Mouse (Mus musculus) left cerebral cortex, adult 11 months (tissue): Measurements from ENCODE around the gene Abcb5.

Source experiments
- DNase-seq: peaks from one replicate; pipeline ENCODE4 v3.0.0; 2022; ENCODE audit warnings: low spot score

Abcb5 gene

GRCm38 (mm10) chr12:118847861-118848495 lies 118.2 kb downstream of the Abcb5 start:
- no peak for DNase-seq

- no peak for DNase-seq
Observed at GRCm38 (mm10) chr12:118847381-118847780, 118.8 kb downstream of the Abcb5 start.

- no peak for DNase-seq
Observed at GRCm38 (mm10) chr12:118846649-118847321, 119.4 kb downstream of the Abcb5 start.

- DNase-seq: no peak
Observed at GRCm38 (mm10) chr12:118846221-118846620, 120.0 kb downstream of the Abcb5 start, which contains the start of gene Sp8. Gene Sp8 (plus strand): TSS chr12:118846329.

- DNase-seq: no peak
Observed at GRCm38 (mm10) chr12:118845351-118845750, 120.9 kb downstream of the Abcb5 start.

- DNase-seq: no peak
Observed at GRCm38 (mm10) chr12:118844841-118845240, 121.4 kb downstream of the Abcb5 start.

- no peak for DNase-seq
Observed at GRCm38 (mm10) chr12:118844111-118844510, 122.1 kb downstream of the Abcb5 start.

GRCm38 (mm10) chr12:118842671-118843411 lies 123.4 kb downstream of the Abcb5 start:
- no peak for DNase-seq

- DNase-seq: no peak
Observed at GRCm38 (mm10) chr12:118841971-118842550, 124.2 kb downstream of the Abcb5 start.

- DNase-seq: no peak
Observed at GRCm38 (mm10) chr12:118841381-118841922, 124.8 kb downstream of the Abcb5 start.

GRCm38 (mm10) chr12:118840861-118841260 lies 125.4 kb downstream of the Abcb5 start:
- DNase-seq: no peak

GRCm38 (mm10) chr12:118840301-118840700 lies 125.9 kb downstream of the Abcb5 start:
- no peak for DNase-seq

- no peak for DNase-seq
Observed at GRCm38 (mm10) chr12:118839398-118839797, 126.8 kb downstream of the Abcb5 start.

GRCm38 (mm10) chr12:118838260-118838659 lies 128.0 kb downstream of the Abcb5 start:
- DNase-seq: no peak

GRCm38 (mm10) chr12:118837361-118837760 lies 128.9 kb downstream of the Abcb5 start:
- no peak for DNase-seq

GRCm38 (mm10) chr12:118836411-118837341 lies 129.5 kb downstream of the Abcb5 start:
- DNase-seq: no peak

GRCm38 (mm10) chr12:118829881-118830280 lies 136.3 kb downstream of the Abcb5 start:
- DNase-seq: no peak
